Mouse (Mus musculus) splenic B cell, adult 2 months (primary cell): ENCODE results near the gene B3gnt3.
"Not testable (repeated sequence)": the region's sequence is repeated elsewhere in the genome, so short reads cannot be mapped to it uniquely, and the experiment has no call there.

Experiments
- DNase-seq: peaks from one replicate; pipeline ENCODE4 v3.0.0-alpha.2; 2011; ENCODE audit warnings: low read depth, low spot score
- H3K27me3 ChIP-seq: 2 replicates; pipeline ENCODE4 v1.6.1; 2012; ENCODE audit warnings: mild to moderate bottlenecking, low read length, moderate library complexity, mixed read lengths; ENCODE audit not compliant: control insufficient read depth, poor library complexity, insufficient read depth, severe bottlenecking
- H3K36me3 ChIP-seq: 2 replicates; pipeline ENCODE4 v1.6.1; 2012; ENCODE audit warnings: mild to moderate bottlenecking, low read length, moderate library complexity, mixed read lengths; ENCODE audit not compliant: control insufficient read depth, poor library complexity, insufficient read depth, severe bottlenecking

The B3gnt3 gene

GRCm38 (mm10) chr8:71723047-71723551 is 21.5 kb upstream of the B3gnt3 start:
- Histone ChIP-seq H3K27me3 (no peaks in the 10 kb centered on the region), H3K36me3 (peaks cover 9% of the 10 kb centered on the region)
- DNase-seq, result peak; percentile 87

GRCm38 (mm10) chr8:71719928-71720457 is 18.4 kb upstream of the B3gnt3 start:
- H3K36me3 ChIP-seq, result peaks cover 12% of the 10 kb centered on the region
- DNase-seq, result no peak
- H3K27me3 ChIP-seq, result no peaks in the 10 kb centered on the region

- Histone ChIP-seq H3K36me3 (peaks cover 15% of the 10 kb centered on the region), H3K27me3 (no peaks in the 10 kb centered on the region)
- no peak for DNase-seq
Observed at GRCm38 (mm10) chr8:71719218-71719617, 17.6 kb upstream of the B3gnt3 start.

- DNase-seq, result no peak
- Histone ChIP-seq H3K27me3 (no peaks in the 10 kb centered on the region), H3K36me3 (peaks cover 18% of the 10 kb centered on the region)
Observed at GRCm38 (mm10) chr8:71718252-71718651, 16.7 kb upstream of the B3gnt3 start.

- Histone ChIP-seq H3K27me3 (no peaks in the 10 kb centered on the region), H3K36me3 (peaks cover 18% of the 10 kb centered on the region)
- DNase-seq, result no peak
Observed at GRCm38 (mm10) chr8:71717096-71717495, 15.5 kb upstream of the B3gnt3 start.

- DNase-seq, result no peak
- Histone ChIP-seq H3K36me3 (peaks cover 17% of the 10 kb centered on the region), H3K27me3 (no peaks in the 10 kb centered on the region)
Observed at GRCm38 (mm10) chr8:71716561-71717053, 15.0 kb upstream of the B3gnt3 start.

GRCm38 (mm10) chr8:71715531-71715930 is 13.9 kb upstream of the B3gnt3 start:
- Histone ChIP-seq H3K36me3 (peaks cover 12% of the 10 kb centered on the region), H3K27me3 (no peaks in the 10 kb centered on the region)
- DNase-seq, result no peak

- Histone ChIP-seq H3K36me3 (peaks cover 16% of the 10 kb centered on the region), H3K27me3 (no peaks in the 10 kb centered on the region)
- DNase-seq, result no peak
Observed at GRCm38 (mm10) chr8:71711574-71711973, 10.0 kb upstream of the B3gnt3 start.

- Histone ChIP-seq H3K36me3 (peaks cover 16% of the 10 kb centered on the region), H3K27me3 (no peaks in the 10 kb centered on the region)
- peak; percentile 86 for DNase-seq
Observed at GRCm38 (mm10) chr8:71709800-71710446, 8.3 kb upstream of the B3gnt3 start.

- Histone ChIP-seq H3K27me3 (no peaks in the 10 kb centered on the region), H3K36me3 (peaks cover 13% of the 10 kb centered on the region)
- no peak for DNase-seq
Observed at GRCm38 (mm10) chr8:71709134-71709799, 7.7 kb upstream of the B3gnt3 start.

- H3K27me3 ChIP-seq, result no peaks in the 10 kb centered on the region
- peak; percentile 84 for DNase-seq
Observed at GRCm38 (mm10) chr8:71707874-71708273, 6.3 kb upstream of the B3gnt3 start.

GRCm38 (mm10) chr8:71703400-71703799 is 1.8 kb upstream of the B3gnt3 start:
- H3K27me3 ChIP-seq, H3K36me3 ChIP-seq, DNase-seq: not testable (repeated sequence)

More at GRCm38 (mm10) chr8:71707874-71708273, 6.3 kb upstream of the B3gnt3 start:
- H3K36me3 ChIP-seq, result peaks cover 10% of the 10 kb centered on the region

- H3K36me3 ChIP-seq, result no peaks in the 10 kb centered on the region
- H3K27me3 ChIP-seq, result no peaks in the 10 kb centered on the region
- DNase-seq, result no peak
Observed at GRCm38 (mm10) chr8:71702923-71703322, 1.3 kb upstream of the B3gnt3 start.

- DNase-seq, result peak; percentile 59
- Histone ChIP-seq H3K36me3 (no peaks in the 10 kb centered on the region), H3K27me3 (no peaks in the 10 kb centered on the region)
Observed at GRCm38 (mm10) chr8:71702087-71702432, 471 bp upstream of the B3gnt3 start.
